Comparison of ENCODE assay signal across 10 mouse cellular contexts in genomic region chr19:20633876-20634691, GRCm38 (mm10).
DNase-seq lines count a peak whose midpoint lies in the region; ATAC-seq lines count a peak whose summit lies in the region.
"Had no signal": no experiment of that assay in that cellular context is flagged by ENCODE, and none has a peak within 500 bp of the region (broad histone marks: within the 10 kb centered on the region; RNA-seq: fewer than 3 reads in every experiment).

No protein-coding gene starts in this region.

- H3K4me2 ChIP-seq in hindbrain, embryonic 16.5 days (ENCODE audit: low read length), result no peak overlapping the region
- no peak overlapping the region for H3K4me2 ChIP-seq in liver, embryonic 12.5 days
- H3K4me2 ChIP-seq: limb, embryonic 15.5 days had no signal

- H3K27ac ChIP-seq in hindbrain, embryonic 10.5 days, result peak overlapping the region; percentile 56; the same call in 1 of the 2 replicates
- H3K27ac ChIP-seq in hindbrain, embryonic 16.5 days (ENCODE audit: low read depth, low read length), result no peak overlapping the region
- no peak overlapping the region for H3K27ac ChIP-seq in liver, embryonic 12.5 days
- H3K27ac ChIP-seq: limb, embryonic 15.5 days had no signal

- intact Hi-C loops in heart, postnatal 25 days (cut with DNase I), result no loop called here

- no peaks in the 10 kb centered on the region for H3K36me3 ChIP-seq in hindbrain, embryonic 10.5 days
- H3K36me3 ChIP-seq in hindbrain, embryonic 16.5 days (ENCODE audit: control insufficient read depth, insufficient read depth, low read length), result no peaks in the 10 kb centered on the region
- no peaks in the 10 kb centered on the region for H3K36me3 ChIP-seq in liver, embryonic 12.5 days
- H3K36me3 ChIP-seq: limb, embryonic 15.5 days had no signal

- ATAC-seq in hindbrain, embryonic 16.5 days, result no peak
- no peak for ATAC-seq in erythroblast, adult 5-6 weeks (replicated peaks; ENCODE audit: low FRiP score, poor library complexity, severe bottlenecking)
- no peak for ATAC-seq in liver, embryonic 12.5 days

- DNase-seq in hindbrain, embryonic 10.5 days (ENCODE audit: low spot score), result peak; percentile 46
- peak; percentile 33 for DNase-seq in 3T3-L1 (ENCODE audit: low read depth, low spot score)
- peak; percentile 54 for DNase-seq in embryo, embryonic 11 days
- peak; percentile 16 for DNase-seq in heart, postnatal 25 days (ENCODE audit: low spot score)
- no peak for DNase-seq in spleen, postnatal 10 days (ENCODE audit: low spot score in 2 of 2)
- DNase-seq: kidney, postnatal 10 days had no signal

- H3K27me3 ChIP-seq in hindbrain, embryonic 10.5 days (ENCODE audit: insufficient read depth, poor library complexity, severe bottlenecking), result no peaks in the 10 kb centered on the region
- no peaks in the 10 kb centered on the region for H3K27me3 ChIP-seq in hindbrain, embryonic 16.5 days (replicated peaks; ENCODE audit: control insufficient read depth, insufficient read depth, low read length)
- H3K27me3 ChIP-seq in liver, embryonic 12.5 days (replicated peaks), result no peaks in the 10 kb centered on the region
- H3K27me3 ChIP-seq: limb, embryonic 15.5 days had no signal

- no peaks in the 10 kb centered on the region for H3K9me3 ChIP-seq in hindbrain, embryonic 10.5 days
- H3K9me3 ChIP-seq in hindbrain, embryonic 16.5 days (ENCODE audit: control insufficient read depth, low read length), result no peaks in the 10 kb centered on the region
- no peaks in the 10 kb centered on the region for H3K9me3 ChIP-seq in liver, embryonic 12.5 days (replicated peaks)
- H3K9me3 ChIP-seq: limb, embryonic 15.5 days had no signal

- WGBS in hindbrain, embryonic 10.5 days, result 43% methylated on average over 12 of the region's 12 CpGs
- WGBS in hindbrain, embryonic 16.5 days, result 35% methylated on average over 12 of the region's 12 CpGs
- WGBS in liver, embryonic 12.5 days (ENCODE audit: insufficient replicate concordance), result 67% methylated on average over 12 of the region's 12 CpGs

- H3K4me3 ChIP-seq in hindbrain, embryonic 10.5 days, result no peak overlapping the region
- no peak overlapping the region for H3K4me3 ChIP-seq in hindbrain, embryonic 16.5 days (ENCODE audit: low read length)
- H3K4me3 ChIP-seq in liver, embryonic 12.5 days, result no peak overlapping the region
- H3K4me3 ChIP-seq: limb, embryonic 15.5 days had no signal

- peaks cover 6% of the 10 kb centered on the region; the same call in 1 of the 2 replicates for H3K4me1 ChIP-seq in hindbrain, embryonic 10.5 days (replicated peaks)
- H3K4me1 ChIP-seq in hindbrain, embryonic 16.5 days (ENCODE audit: control insufficient read depth, insufficient read depth, low read depth, low read length), result no peaks in the 10 kb centered on the region
- H3K4me1 ChIP-seq in liver, embryonic 12.5 days, result no peaks in the 10 kb centered on the region
- H3K4me1 ChIP-seq: limb, embryonic 15.5 days had no signal

- no peak overlapping the region for H3K9ac ChIP-seq in hindbrain, embryonic 16.5 days (ENCODE audit: low read depth, low read length)
- H3K9ac ChIP-seq in liver, embryonic 12.5 days, result no peak overlapping the region
- H3K9ac ChIP-seq: limb, embryonic 15.5 days had no signal

Comparison
In these comparisons a context has a peak if more than half of its experiments do, and no peak if none do; other contexts are left out.
1. DNase-seq: peak in hindbrain, embryonic 10.5 days (single experiment), 3T3-L1 (single experiment), embryo, embryonic 11 days (single experiment) and heart, postnatal 25 days (single experiment); none in spleen, postnatal 10 days (0 of 2).